In the genomic region with DNA sequence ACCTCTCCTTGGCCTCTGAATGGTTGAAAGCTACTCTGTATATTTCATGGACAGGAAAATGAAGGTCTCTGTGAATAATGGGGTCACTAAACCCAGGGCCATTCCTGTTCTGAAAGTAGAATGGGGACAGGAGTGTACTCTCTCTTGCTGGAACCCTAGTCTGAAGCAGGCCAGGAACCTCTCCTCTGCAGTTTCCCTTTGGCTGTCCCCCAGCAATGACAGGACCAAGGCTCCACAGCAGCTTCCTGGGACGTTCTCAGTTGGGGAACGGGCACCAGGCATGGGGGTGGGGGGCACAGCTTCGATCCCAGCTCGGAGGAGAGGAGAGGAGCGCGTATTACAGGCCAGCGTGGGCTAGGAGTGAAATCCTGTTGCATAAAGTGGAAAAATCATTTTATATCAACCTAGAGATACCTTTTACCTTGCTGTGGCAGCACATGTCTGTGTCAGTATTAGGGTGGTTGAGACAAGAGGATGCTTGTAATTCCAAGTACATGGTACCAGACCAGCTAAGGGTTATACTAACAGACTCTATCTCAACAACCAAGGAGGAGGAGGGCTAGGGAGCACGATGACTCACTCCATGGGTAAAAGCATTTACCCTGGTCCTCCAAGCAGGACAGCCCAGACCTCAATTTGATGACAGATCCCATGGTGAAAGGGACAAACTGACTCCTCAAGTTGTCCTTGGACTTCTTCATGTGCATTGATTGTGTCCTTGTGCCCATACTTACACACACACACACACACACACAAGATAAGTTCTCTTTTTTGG, we compare ENCODE assay signal across 10 mouse cellular contexts. TPM values are rescaled to one million over a fixed set of nuclear protein-coding genes. Genes with fewer than 3 reads are reported as not detected.
DNase-seq lines count a peak whose midpoint lies in the region; ATAC-seq and TF ChIP-seq lines count a peak whose summit lies in the region.
"Had no signal": no experiment of that assay in that cellular context is flagged by ENCODE, and none has a peak within 500 bp of the region (broad histone marks: within the 10 kb centered on the region; RNA-seq: fewer than 3 reads in every experiment).

No protein-coding gene starts in this region.

- H3K27me3 ChIP-seq in heart, embryonic 16.5 days (ENCODE audit: control insufficient read depth, insufficient read depth, low read length), result no peaks in the 10 kb centered on the region
- no peaks in the 10 kb centered on the region for H3K27me3 ChIP-seq in G1E (ENCODE audit: insufficient read depth, low read length)
- no peaks in the 10 kb centered on the region for H3K27me3 ChIP-seq in hindbrain, embryonic 10.5 days (ENCODE audit: insufficient read depth, poor library complexity, severe bottlenecking)
- no peaks in the 10 kb centered on the region for H3K27me3 ChIP-seq in liver, postnatal 0 days (ENCODE audit: insufficient read depth, low read length)

- no peak for TF ChIP-seq CTCF in G1E (IDR thresholded peaks at IDR 0.05; ENCODE audit: low read depth, low read length)
- no peak for TF ChIP-seq CTCF in liver, postnatal 0 days (IDR thresholded peaks at IDR 0.05; ENCODE audit: low read depth)

- WGBS in heart, embryonic 16.5 days, result 88% methylated on average over 8 of the region's 8 CpGs
- WGBS in hindbrain, embryonic 10.5 days, result 91% methylated on average over 8 of the region's 8 CpGs
- 95% methylated on average over 8 of the region's 8 CpGs for WGBS in liver, postnatal 0 days (ENCODE audit: insufficient replicate concordance)

- DNase-seq in heart, adult 8-10 months (ENCODE audit: low spot score), result no peak
- DNase-seq in G1E (ENCODE audit: low spot score), result no peak
- DNase-seq in hindbrain, embryonic 10.5 days (ENCODE audit: low spot score), result no peak
- DNase-seq in liver, postnatal 0 days, result no peak
- no peak for DNase-seq in spleen, adult 18-20 months
- no peak for DNase-seq in thymus, adult 18-20 months
- no peak for DNase-seq in kidney, postnatal 25 days
- DNase-seq: cerebellum, adult 11 months; gastrocnemius, postnatal 25 days had no signal

- H3K9ac ChIP-seq in heart, embryonic 16.5 days (ENCODE audit: low read length), result peak overlapping the region; percentile 83
- no peak overlapping the region; the same call in 1 of the 2 replicates for H3K9ac ChIP-seq in liver, postnatal 0 days (replicated peaks)

- no peak overlapping the region for H3K4me3 ChIP-seq in heart, embryonic 16.5 days (ENCODE audit: low read length)
- peak overlapping the region; percentile 22; the same call in 1 of the 2 replicates for H3K4me3 ChIP-seq in G1E (ENCODE audit: low read depth, low read length)
- peak overlapping the region; percentile 99; the same call in 1 of the 2 replicates for H3K4me3 ChIP-seq in hindbrain, embryonic 10.5 days
- H3K4me3 ChIP-seq in liver, postnatal 0 days (ENCODE audit: low read depth, low read length), result no peak overlapping the region

- H3K36me3 ChIP-seq in heart, embryonic 16.5 days (ENCODE audit: control insufficient read depth, insufficient read depth), result peaks cover 17% of the 10 kb centered on the region
- peaks cover 33% of the 10 kb centered on the region for H3K36me3 ChIP-seq in G1E (replicated peaks)
- H3K36me3 ChIP-seq in hindbrain, embryonic 10.5 days, result peaks cover 18% of the 10 kb centered on the region
- peaks cover 15% of the 10 kb centered on the region for H3K36me3 ChIP-seq in liver, postnatal 0 days (replicated peaks; ENCODE audit: insufficient read depth, low read length)

- peak overlapping the region; percentile 76; the same call in 1 of the 2 replicates for H3K4me2 ChIP-seq in heart, embryonic 16.5 days (ENCODE audit: low read depth, low read length)
- peak overlapping the region; percentile 98; the same call in 1 of the 2 replicates for H3K4me2 ChIP-seq in liver, postnatal 0 days (ENCODE audit: low read depth, low read length)

- peaks cover 37% of the 10 kb centered on the region for H3K4me1 ChIP-seq in heart, embryonic 16.5 days (ENCODE audit: control insufficient read depth, insufficient read depth, low read length)
- peaks cover 61% of the 10 kb centered on the region for H3K4me1 ChIP-seq in G1E (ENCODE audit: insufficient read depth, low read depth, low read length)
- peaks cover 37% of the 10 kb centered on the region for H3K4me1 ChIP-seq in hindbrain, embryonic 10.5 days (replicated peaks)
- peaks cover 18% of the 10 kb centered on the region for H3K4me1 ChIP-seq in liver, postnatal 0 days (ENCODE audit: insufficient read depth)

- H3K9me3 ChIP-seq in heart, embryonic 16.5 days (replicated peaks; ENCODE audit: control insufficient read depth, low read length), result no peaks in the 10 kb centered on the region
- H3K9me3 ChIP-seq in G1E (replicated peaks), result no peaks in the 10 kb centered on the region
- H3K9me3 ChIP-seq in hindbrain, embryonic 10.5 days, result no peaks in the 10 kb centered on the region
- H3K9me3 ChIP-seq in liver, postnatal 0 days (ENCODE audit: low read length), result no peaks in the 10 kb centered on the region

- H3K27ac ChIP-seq in heart, embryonic 16.5 days (ENCODE audit: low read length), result peak overlapping the region; percentile 99
- peak overlapping the region; percentile 100 for H3K27ac ChIP-seq in hindbrain, embryonic 10.5 days
- H3K27ac ChIP-seq in liver, postnatal 0 days (ENCODE audit: low read depth), result peak overlapping the region; percentile 96

- TF ChIP-seq EP300 in liver, postnatal 0 days (IDR thresholded peaks at IDR 0.05; ENCODE audit: low read depth), result no peak

- no peak for ATAC-seq in heart, embryonic 16.5 days (replicated peaks; ENCODE audit: extremely low read depth, insufficient read depth, low FRiP score)
- no peak for ATAC-seq in G1E (ENCODE audit: extremely low read depth, insufficient number of reproducible peaks, low FRiP score, poor library complexity, severe bottlenecking)
- no peak for ATAC-seq in liver, postnatal 0 days

RNA-seq across cellular contexts. Expression of gene Hsp90ab1, which starts 2.2 kb away (rescaled TPM):
- polyA plus RNA-seq in heart, embryonic 16.5 days (2015; fragmentation: Nextera tagmentation; extraction: Ambion mirVana), result 1,191 and 1,235 TPM in 2 replicates
- 1,000 to 10,000 TPM; 1,121 to 1,613 (median 1,357) TPM for total RNA-seq in heart, adult 8-10 months (2022)
- 1,427 and 1,464 TPM in 2 replicates for total RNA-seq in G1E (2014; fragmentation: Nextera tagmentation)
- 1,152 and 1,547 TPM in 2 replicates for total RNA-seq in G1E (2017)
- polyA plus RNA-seq in G1E (2012), result 681 and 1,104 TPM in 2 replicates
- 1,585 and 2,006 TPM in 2 replicates for polyA plus RNA-seq in hindbrain, embryonic 10.5 days (2016; fragmentation: Nextera tagmentation; extraction: Ambion mirVana)
- 419 and 445 TPM in 2 replicates for polyA plus RNA-seq in liver, postnatal 0 days (2015; fragmentation: Nextera tagmentation; extraction: Ambion mirVana)

RNA-seq across cellular contexts. Expression of gene Slc35b2, which starts 11.6 kb away (rescaled TPM):
- polyA plus RNA-seq in heart, embryonic 16.5 days (2015; fragmentation: Nextera tagmentation; extraction: Ambion mirVana), result 89.4 and 89.9 TPM in 2 replicates
- total RNA-seq in heart, adult 8-10 months (2022), result 10 to 100 TPM; 23.1 to 27.9 (median 25.3) TPM
- total RNA-seq in G1E (2014; fragmentation: Nextera tagmentation), result 46.5 and 60.9 TPM in 2 replicates
- 65.9 and 77.1 TPM in 2 replicates for total RNA-seq in G1E (2017)
- 24.6 and 24.9 TPM in 2 replicates for polyA plus RNA-seq in G1E (2012)
- 121 TPM in 2 replicates for polyA plus RNA-seq in hindbrain, embryonic 10.5 days (2016; fragmentation: Nextera tagmentation; extraction: Ambion mirVana)
- 47.7 and 47.9 TPM in 2 replicates for polyA plus RNA-seq in liver, postnatal 0 days (2015; fragmentation: Nextera tagmentation; extraction: Ambion mirVana)

RNA-seq across cellular contexts. Expression of gene Nfkbie, which starts 19.8 kb away (rescaled TPM):
- polyA plus RNA-seq in heart, embryonic 16.5 days (2015; fragmentation: Nextera tagmentation; extraction: Ambion mirVana), result 5.3 and 10.9 TPM in 2 replicates
- total RNA-seq in heart, adult 8-10 months (2022), result 1 to 10 TPM in 3 of 4 experiments, under 1 TPM in 1; 0.65 to 1.5 (median 1.3) TPM
- total RNA-seq in G1E (2014; fragmentation: Nextera tagmentation) (5.1 and 5.9 TPM in 2 replicates), G1E (2017) (11.0 and 11.1 TPM in 2 replicates)
- polyA plus RNA-seq in G1E (2012), result 8.6 and 9.2 TPM in 2 replicates
- 8.3 and 9.7 TPM in 2 replicates for polyA plus RNA-seq in hindbrain, embryonic 10.5 days (2016; fragmentation: Nextera tagmentation; extraction: Ambion mirVana)
- polyA plus RNA-seq in liver, postnatal 0 days (2015; fragmentation: Nextera tagmentation; extraction: Ambion mirVana), result 2.8 and 3.0 TPM in 2 replicates

RNA-seq across cellular contexts. Expression of gene Slc29a1, which starts 24.1 kb away (rescaled TPM):
- 110 and 137 TPM in 2 replicates for polyA plus RNA-seq in heart, embryonic 16.5 days (2015; fragmentation: Nextera tagmentation; extraction: Ambion mirVana)
- total RNA-seq in heart, adult 8-10 months (2022), result 10 to 100 TPM; 58.9 to 70.8 (median 66.9) TPM
- total RNA-seq in G1E (2014; fragmentation: Nextera tagmentation), result 107 and 116 TPM in 2 replicates
- total RNA-seq in G1E (2017), result 93.5 and 118 TPM in 2 replicates
- polyA plus RNA-seq in G1E (2012), result 143 and 207 TPM in 2 replicates
- 60.4 and 72.0 TPM in 2 replicates for polyA plus RNA-seq in hindbrain, embryonic 10.5 days (2016; fragmentation: Nextera tagmentation; extraction: Ambion mirVana)
- polyA plus RNA-seq in liver, postnatal 0 days (2015; fragmentation: Nextera tagmentation; extraction: Ambion mirVana), result 83.0 and 91.6 TPM in 2 replicates

RNA-seq across cellular contexts. Expression of gene Tmem151b, which starts 25.8 kb away (rescaled TPM):
- polyA plus RNA-seq in heart, embryonic 16.5 days (2015; fragmentation: Nextera tagmentation; extraction: Ambion mirVana), result 1.2 and 1.9 TPM in 2 replicates
- total RNA-seq in heart, adult 8-10 months (2022), result under 1 TPM in 1 of 4 experiments, not detected in 3; 0.09 TPM
- total RNA-seq in G1E (2014; fragmentation: Nextera tagmentation) (not detected in 2 replicates), G1E (2017) (under 0.01 TPM in 1 of 2 replicates, not detected in the other)
- polyA plus RNA-seq in G1E (2012), result not detected in 2 replicates
- 7.2 and 10.6 TPM in 2 replicates for polyA plus RNA-seq in hindbrain, embryonic 10.5 days (2016; fragmentation: Nextera tagmentation; extraction: Ambion mirVana)
- polyA plus RNA-seq in liver, postnatal 0 days (2015; fragmentation: Nextera tagmentation; extraction: Ambion mirVana), result 0.13 and 0.19 TPM in 2 replicates
- total RNA-seq: gastrocnemius, postnatal 25 days had no signal

Comparison
In these comparisons a context has a peak if more than half of its experiments do, and no peak if none do; other contexts are left out.
1. H3K4me3 ChIP-seq: peak in G1E (single experiment) and hindbrain, embryonic 10.5 days (single experiment); none in heart, embryonic 16.5 days (single experiment) and liver, postnatal 0 days (single experiment).
2. Peak in every context shown above with its lines, with median percentiles within 50 percentile points of each other: H3K27ac ChIP-seq.